Mouse (Mus musculus) kidney, adult 2 months (tissue): ENCODE data around the gene Ppp1r9a. TPM values are rescaled to one million over a fixed set of nuclear protein-coding genes. Genes with fewer than 3 reads are reported as not detected.

ENCODE experiments used
- DNase-seq: peaks from one replicate; pipeline ENCODE4 v3.0.0; 2021
- H3K27ac ChIP-seq: fragments of 200-500 bp; 2 replicates; pipeline ENCODE4 v1.5.1; 2012; ENCODE audit warnings: low read depth, low read length, control low read depth, inconsistent platforms; ENCODE audit not compliant: insufficient read depth
- H3K27me3 ChIP-seq: fragments of 200-500 bp; replicated peaks from 2 replicates; pipeline ENCODE4 v1.6.1; 2012; ENCODE audit warnings: mild to moderate bottlenecking, moderate library complexity, low read length, inconsistent platforms; ENCODE audit not compliant: control insufficient read depth, insufficient read depth
- H3K36me3 ChIP-seq: fragments of 200-500 bp; 2 replicates; pipeline ENCODE4 v1.6.1; 2012; ENCODE audit warnings: mild to moderate bottlenecking, moderate library complexity, low read length, inconsistent platforms; ENCODE audit not compliant: control insufficient read depth, insufficient read depth
- H3K4me1 ChIP-seq: fragments of 200-500 bp; 2 replicates; pipeline ENCODE4 v1.6.1; 2011; ENCODE audit warnings: low read length; ENCODE audit not compliant: control insufficient read depth, insufficient read depth
- H3K4me3 ChIP-seq: fragments of 200-500 bp; 2 replicates; pipeline ENCODE4 v1.5.1; 2011; ENCODE audit warnings: mild to moderate bottlenecking, low read depth, low read length, control low read depth; ENCODE audit not compliant: insufficient read depth
- CTCF ChIP-seq: fragments of 200-500 bp; conservative IDR thresholded peaks from 2 replicates; pipeline ENCODE4 v1.5.1; 2011; ENCODE audit warnings: low read depth, mild to moderate bottlenecking, control low read depth, low read length, moderate library complexity, mixed read lengths; ENCODE audit not compliant: insufficient read depth, insufficient read length
- POLR2A ChIP-seq: fragments of 200-500 bp; IDR thresholded peaks from one replicate; pipeline ENCODE4 v1.6.1; 2011; ENCODE audit warnings: low read depth, low read length, control low read depth
- WGBS: fragments of 180-500 bp; shearing (Covaris S2); methylation state at CpG from one replicate; pipeline ENCODE4 v1.1.7; 2018; 5-methylcytosine and 5-hydroxymethylcytosine counted together
- polyA plus RNA-seq: library from polyadenylated mRNA; depleted of rRNA; stranded (reverse); fragments of >200 nt; gene quantifications from 2 replicates; pipeline ENCODE4 v1.2.3, GENCODE M21; 2012

Ppp1r9a gene
- polyA plus RNA-seq, 1 experiment = 3.0 TPM

DNA sequence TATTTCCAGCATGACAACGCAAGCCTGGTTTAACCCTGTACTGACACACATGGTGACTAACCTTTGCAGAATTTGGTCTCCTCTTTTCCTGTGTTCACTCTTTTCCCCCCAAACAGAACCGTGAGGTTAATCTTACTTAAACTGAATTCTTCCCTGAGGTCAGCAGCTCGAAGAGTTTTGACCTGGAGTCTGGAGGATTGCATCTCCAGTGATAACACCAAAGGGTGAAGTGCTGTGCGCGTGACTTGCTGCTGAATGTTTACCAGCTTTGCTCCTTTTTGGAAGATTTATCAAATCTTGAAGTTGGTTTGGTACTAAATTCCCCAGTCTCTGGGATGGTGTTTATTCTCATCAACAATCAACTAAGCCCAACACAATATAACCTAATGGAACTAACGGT is 252.1 kb downstream of the Ppp1r9a start:
- H3K27ac ChIP-seq = no peak overlapping the region
- H3K27me3 ChIP-seq = no peaks in the 10 kb centered on the region
- no peaks in the 10 kb centered on the region for H3K4me1 ChIP-seq
- no peak overlapping the region for H3K4me3 ChIP-seq
- no peaks in the 10 kb centered on the region for H3K36me3 ChIP-seq
- TF ChIP-seq CTCF (no peak), POLR2A (no peak)
- 93% methylated on average over 6 of the region's 6 CpGs for WGBS
- DNase-seq = no peak

DNA sequence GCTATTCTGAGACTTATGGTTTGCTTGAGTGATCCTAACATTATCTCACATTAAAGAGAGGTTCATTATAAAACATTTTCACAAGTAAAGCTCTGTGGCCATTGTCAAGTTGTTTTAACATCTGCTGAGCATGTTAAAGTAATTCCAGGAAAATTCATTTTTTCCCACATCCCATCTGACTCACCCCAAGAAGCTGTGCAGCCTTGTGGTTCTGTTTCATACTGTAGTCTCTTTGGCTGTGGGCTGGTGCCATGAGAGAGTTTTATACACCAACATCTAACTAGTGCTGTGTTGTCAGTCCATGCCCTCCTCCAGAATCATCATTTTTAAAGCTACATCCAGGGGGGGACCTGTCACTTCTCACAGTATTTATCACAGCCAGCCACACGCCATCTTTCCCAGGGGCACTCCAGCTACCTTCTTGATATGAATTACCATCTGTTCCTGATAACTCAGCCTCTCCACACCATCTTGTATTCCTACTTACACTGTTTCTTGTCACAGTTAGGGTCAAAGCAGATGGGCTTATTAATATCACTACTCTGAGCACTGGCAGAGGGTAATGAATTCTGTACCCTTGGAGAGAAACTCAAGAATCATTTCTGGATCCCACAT is 252.7 kb downstream of the Ppp1r9a start:
- no peak for TF ChIP-seq CTCF
- no peak for TF ChIP-seq POLR2A

DNA sequence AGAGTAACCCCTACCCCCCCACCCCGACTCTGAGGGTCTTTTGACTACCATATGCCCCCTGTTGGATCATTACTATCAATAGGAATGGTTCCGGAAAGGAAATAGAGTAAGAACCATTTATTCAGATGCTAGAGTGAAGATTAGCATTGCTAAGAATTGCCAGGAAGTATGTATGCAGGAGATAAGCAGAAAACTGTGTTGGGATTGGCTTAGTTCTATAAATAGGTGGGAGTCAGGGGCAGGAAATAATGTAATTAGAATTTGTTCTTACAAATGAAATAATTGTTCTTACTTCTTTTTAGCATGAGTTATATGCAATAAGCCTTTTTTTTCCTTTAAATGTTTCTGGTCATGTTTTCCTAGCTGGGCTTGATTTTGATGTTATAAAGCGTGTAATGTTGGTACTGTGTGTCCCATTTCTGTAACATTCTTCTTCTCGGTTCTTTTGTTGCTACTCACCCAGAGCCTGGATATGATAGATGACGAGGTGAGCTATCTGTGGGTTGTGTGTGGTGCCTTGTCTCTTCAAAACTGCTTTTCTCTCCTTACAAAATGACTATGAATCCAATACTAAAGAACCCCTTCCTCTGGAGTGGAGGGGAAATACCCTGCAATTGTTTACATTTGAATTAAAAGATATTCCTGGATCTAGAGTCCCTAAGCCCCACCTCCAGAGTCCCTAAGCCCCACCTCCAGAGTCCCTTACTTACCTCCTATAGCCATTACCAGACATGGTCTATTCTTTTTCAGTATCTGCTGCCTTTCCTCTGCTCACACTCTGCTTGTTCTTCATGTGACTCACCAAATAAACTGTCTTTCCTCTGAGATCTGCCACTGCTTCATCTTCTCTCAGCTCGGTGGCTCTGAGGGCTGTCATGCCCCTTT is 254.1 kb downstream of the Ppp1r9a start:
- Histone ChIP-seq H3K36me3 (no peaks in the 10 kb centered on the region), H3K4me3 (no peak overlapping the region), H3K27ac (no peak overlapping the region), H3K4me1 (no peaks in the 10 kb centered on the region), H3K27me3 (no peaks in the 10 kb centered on the region)
- TF ChIP-seq POLR2A (no peak), CTCF (no peak)
- 78% methylated on average over 6 of the region's 6 CpGs for WGBS
- DNase-seq = no peak

More for the DNA sequence above, 252.7 kb downstream of the Ppp1r9a start:
- no peaks in the 10 kb centered on the region for H3K4me1 ChIP-seq
- no peak for DNase-seq
- H3K27me3 ChIP-seq = no peaks in the 10 kb centered on the region
- H3K27ac ChIP-seq = no peak overlapping the region
- H3K4me3 ChIP-seq = no peak overlapping the region
- H3K36me3 ChIP-seq = no peaks in the 10 kb centered on the region
- WGBS = 94% methylated on average over 1 of the region's 1 CpGs

DNA sequence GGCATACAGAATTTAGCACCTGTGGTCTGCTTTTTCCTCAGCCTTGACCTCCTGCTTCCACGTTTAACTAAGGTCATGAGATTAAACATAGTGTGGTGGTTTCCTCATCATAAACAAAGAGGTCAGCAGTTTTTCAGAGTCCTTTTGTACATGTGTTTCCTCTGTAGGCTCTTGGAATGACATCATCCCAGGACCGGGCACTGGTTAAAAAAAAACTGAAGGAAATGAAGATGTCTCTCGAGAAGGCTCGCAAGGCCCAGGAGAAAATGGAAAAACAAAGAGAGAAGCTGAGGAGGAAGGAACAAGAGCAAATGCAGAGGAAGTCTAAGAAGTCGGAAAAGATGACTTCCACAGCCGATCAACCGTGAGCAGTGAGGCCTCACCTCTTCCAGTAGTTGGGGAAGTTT is 256.7 kb downstream of the Ppp1r9a start:
- no peak for TF ChIP-seq CTCF
- H3K27ac ChIP-seq = no peak overlapping the region

DNA sequence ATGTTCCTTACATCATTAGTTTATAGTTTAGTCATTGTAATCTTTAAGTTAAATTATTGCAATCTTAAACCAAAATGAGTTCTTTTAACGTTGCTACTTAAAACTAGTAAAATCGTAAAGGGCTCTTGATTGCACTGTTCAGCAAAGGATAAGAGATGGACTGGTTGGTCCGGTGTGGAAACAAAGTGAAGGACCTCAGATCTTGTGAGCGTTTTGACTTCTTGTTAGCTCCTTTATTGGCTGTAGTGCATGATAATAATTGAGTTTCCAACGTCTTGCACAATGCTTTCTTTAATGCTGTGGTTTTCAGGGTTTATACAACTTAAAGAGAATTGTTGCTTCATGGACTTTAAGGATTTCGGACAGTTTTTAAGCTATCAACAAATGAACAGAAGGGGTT is 259.3 kb downstream of the Ppp1r9a start:
- H3K27me3 ChIP-seq = no peaks in the 10 kb centered on the region
- no peaks in the 10 kb centered on the region for H3K4me1 ChIP-seq
- TF ChIP-seq CTCF = no peak
- no peak for TF ChIP-seq POLR2A
- H3K4me3 ChIP-seq = no peak overlapping the region
- no peak for DNase-seq
- WGBS = 83% methylated on average over 6 of the region's 6 CpGs
- no peaks in the 10 kb centered on the region for H3K36me3 ChIP-seq
- no peak overlapping the region for H3K27ac ChIP-seq

More for the DNA sequence above, 256.7 kb downstream of the Ppp1r9a start:
- peak; percentile 5 for DNase-seq
- Histone ChIP-seq H3K4me1 (no peaks in the 10 kb centered on the region), H3K36me3 (no peaks in the 10 kb centered on the region), H3K4me3 (no peak overlapping the region), H3K27me3 (no peaks in the 10 kb centered on the region)
- 69% methylated on average over 7 of the region's 7 CpGs for whole genome bisulfite sequencing

DNA sequence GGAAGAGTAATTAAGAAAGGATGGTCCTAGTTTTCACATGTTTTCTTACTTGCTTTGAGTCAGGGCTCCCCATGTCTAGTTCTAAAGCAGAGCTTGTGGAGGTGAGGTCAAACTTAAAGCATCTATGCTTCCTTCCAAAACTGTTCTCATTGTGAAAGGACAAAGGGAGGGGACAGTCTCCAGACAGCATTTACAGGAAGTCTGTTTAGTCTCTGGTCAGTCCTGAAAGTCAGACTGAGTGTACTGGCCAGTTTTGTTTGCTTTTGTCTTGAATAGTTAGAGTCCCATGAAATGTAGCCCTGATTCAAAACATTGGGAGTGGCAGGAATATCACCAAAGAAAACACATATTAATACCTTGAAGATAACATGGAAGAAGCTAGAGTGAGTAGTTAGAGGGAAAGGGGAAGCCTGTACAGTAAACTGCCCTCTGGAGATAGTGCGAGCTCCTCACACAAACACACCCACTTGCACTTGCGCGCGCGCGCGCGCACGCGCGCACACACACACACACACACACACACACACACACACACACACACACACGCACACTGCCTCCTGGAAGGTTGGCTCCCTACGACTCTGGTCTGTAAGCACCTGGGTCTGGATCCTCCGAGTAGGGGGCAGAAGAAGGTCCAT is 260.9 kb downstream of the Ppp1r9a start:
- no peak for DNase-seq
- Histone ChIP-seq H3K27me3 (no peaks in the 10 kb centered on the region), H3K4me1 (no peaks in the 10 kb centered on the region), H3K36me3 (no peaks in the 10 kb centered on the region), H3K4me3 (no peak overlapping the region), H3K27ac (no peak overlapping the region)
- TF ChIP-seq POLR2A (no peak), CTCF (no peak)
- WGBS = 96% methylated on average over 14 of the region's 14 CpGs

DNA sequence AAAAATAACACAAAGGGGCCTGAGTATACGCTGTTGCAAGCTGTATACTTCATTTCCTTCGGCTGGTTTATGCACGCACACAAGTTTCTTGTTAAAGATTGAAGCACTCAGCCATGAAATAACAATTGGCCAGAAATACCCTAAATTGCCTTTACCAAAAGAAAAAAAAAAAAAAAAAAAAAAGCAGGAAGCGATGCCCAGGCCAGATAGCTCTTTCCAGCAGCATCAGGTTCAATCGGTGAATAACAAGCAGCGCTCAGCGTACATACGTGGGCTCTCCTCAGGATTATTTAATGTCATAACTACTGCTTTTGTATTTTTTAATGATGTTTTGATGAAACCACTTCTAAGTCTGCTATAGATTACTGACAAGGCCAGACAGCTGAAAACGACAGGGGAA is 262.1 kb downstream of the Ppp1r9a start:
- DNase-seq = no peak
- WGBS = 71% methylated on average over 9 of the region's 9 CpGs
- H3K27ac ChIP-seq = no peak overlapping the region

More for the DNA sequence above, 262.1 kb downstream of the Ppp1r9a start:
- no peaks in the 10 kb centered on the region for H3K36me3 ChIP-seq
- H3K4me1 ChIP-seq = no peaks in the 10 kb centered on the region
- H3K27me3 ChIP-seq = no peaks in the 10 kb centered on the region
- TF ChIP-seq CTCF (no peak), POLR2A (no peak)
- no peak overlapping the region for H3K4me3 ChIP-seq
